Mouse (Mus musculus) yolk sac, embryonic 10.5 days (tissue): ENCODE results near the gene Btn1a1.

Source experiments
- DNase-seq: peaks from one replicate; pipeline ENCODE4 v3.0.0-alpha.2; 2017; ENCODE audit warnings: low spot score

The Btn1a1 gene

GRCm38 (mm10) chr13:23438521-23438920 is 27.2 kb downstream of the Btn1a1 start:
- DNase-seq: peak; percentile 50

GRCm38 (mm10) chr13:23437908-23438307 is 27.8 kb downstream of the Btn1a1 start:
- peak; percentile 89 for DNase-seq

- peak; percentile 57 for DNase-seq
Observed at GRCm38 (mm10) chr13:23436861-23437822, 28.6 kb downstream of the Btn1a1 start.

- peak; percentile 41 for DNase-seq
Observed at GRCm38 (mm10) chr13:23436231-23436661, 29.5 kb downstream of the Btn1a1 start.

DNA sequence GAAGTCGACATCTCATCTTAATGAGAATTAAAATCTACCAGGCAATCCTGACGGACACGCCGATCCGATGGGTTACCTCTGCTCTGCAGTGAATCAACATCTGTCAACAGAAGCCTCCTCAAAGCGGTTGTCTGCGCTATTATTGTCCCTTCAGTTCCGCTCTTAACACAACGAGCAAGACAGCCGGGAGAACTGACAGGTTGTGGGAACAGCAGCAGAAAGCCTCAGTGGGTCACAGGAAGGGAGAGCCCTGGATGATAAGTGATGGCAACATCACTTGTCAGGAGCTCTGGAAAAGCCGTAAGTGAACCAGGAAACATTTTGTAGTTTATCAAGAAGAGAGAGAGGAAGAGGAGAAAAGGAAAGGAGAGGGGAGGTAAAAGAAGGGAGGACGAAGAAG is 30.0 kb downstream of the Btn1a1 start:
- DNase-seq: peak; percentile 66

GRCm38 (mm10) chr13:23435241-23435640 is 30.5 kb downstream of the Btn1a1 start:
- DNase-seq: no peak

DNA sequence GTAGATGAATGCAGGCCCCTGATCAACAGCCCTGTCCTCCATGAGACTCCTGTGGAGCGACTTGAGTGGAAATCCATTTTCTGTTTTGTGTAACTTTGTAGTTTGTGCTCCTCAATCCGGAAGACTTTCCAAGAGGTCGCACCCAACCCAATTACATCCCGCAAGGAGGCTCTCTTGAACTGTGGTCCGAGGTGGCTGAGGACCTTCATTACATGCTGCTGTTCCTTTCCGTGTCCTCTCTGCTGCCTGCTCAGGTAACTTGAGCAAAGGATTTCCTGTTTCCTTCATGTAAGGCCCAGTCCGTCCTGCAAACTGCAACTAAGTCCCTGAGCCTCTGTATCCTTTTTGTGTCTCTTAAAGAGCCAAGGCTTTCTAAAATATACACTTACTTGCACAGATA is 31.3 kb downstream of the Btn1a1 start:
- DNase-seq: peak; percentile 56

DNA sequence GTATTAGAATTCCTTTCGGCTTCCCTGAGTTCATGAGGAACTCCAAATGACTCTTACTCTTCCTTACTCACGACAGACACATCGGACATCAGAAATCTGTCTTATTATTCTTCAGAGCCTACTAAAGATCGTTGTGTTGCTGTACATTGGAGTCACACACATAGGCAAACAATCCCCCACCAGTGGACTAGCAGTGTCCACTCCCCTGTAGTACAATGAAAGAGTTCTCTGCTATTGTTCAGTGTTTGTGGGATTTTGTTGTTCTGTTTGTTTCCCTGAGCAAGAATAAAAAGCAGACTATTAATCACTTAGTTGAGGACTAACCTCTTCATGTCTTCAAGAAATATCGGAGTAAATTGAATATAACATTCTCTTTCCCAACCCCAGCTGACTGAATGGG is 31.9 kb downstream of the Btn1a1 start:
- no peak for DNase-seq

GRCm38 (mm10) chr13:23433206-23433605 is 32.5 kb downstream of the Btn1a1 start:
- DNase-seq: no peak

- DNase-seq: peak; percentile 96
Observed at GRCm38 (mm10) chr13:23432562-23433201, 33.0 kb downstream of the Btn1a1 start.

GRCm38 (mm10) chr13:23431351-23431771 is 34.3 kb downstream of the Btn1a1 start:
- peak; percentile 90 for DNase-seq

GRCm38 (mm10) chr13:23430734-23431133 is 35.0 kb downstream of the Btn1a1 start:
- DNase-seq: peak; percentile 79

GRCm38 (mm10) chr13:23429771-23430380 is 35.8 kb downstream of the Btn1a1 start:
- no peak for DNase-seq

DNA sequence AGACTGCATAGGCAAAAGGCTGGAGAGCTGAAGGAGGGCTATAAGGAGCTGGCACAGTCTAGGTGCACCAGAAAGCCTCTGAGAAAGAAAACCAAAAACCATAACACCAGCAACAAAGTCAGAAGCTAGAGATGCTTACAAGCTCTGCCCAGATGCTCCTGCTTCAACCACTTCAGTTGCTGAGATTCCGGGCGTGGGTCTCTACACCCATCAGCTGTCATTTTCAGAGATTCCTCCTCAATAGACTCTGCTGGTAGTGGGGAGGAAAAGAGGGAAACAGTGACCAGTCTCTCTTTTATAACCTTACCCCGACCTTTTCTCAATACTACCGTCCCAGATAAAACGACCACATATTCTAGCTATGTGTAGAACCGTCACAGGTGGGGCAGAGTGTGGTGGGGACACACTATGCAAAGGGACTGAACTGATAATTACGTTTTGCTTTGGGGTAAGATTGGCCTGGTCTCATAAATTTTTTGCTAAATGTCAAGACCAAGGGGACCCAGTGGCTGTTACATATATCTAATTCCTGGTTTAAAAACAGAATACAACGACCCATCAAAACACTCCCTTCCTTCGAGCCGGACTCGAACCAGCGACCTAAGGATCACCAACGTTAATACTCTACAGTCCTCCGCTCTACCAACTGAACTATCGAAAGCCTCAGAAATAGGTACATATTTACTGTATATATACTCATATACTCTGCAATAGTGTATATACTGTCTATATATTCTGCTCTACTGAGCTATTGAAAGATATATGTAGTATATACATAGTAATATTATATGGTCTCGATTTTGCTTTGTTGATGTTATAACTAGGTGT is 37.3 kb downstream of the Btn1a1 start:
- no peak for DNase-seq

DNA sequence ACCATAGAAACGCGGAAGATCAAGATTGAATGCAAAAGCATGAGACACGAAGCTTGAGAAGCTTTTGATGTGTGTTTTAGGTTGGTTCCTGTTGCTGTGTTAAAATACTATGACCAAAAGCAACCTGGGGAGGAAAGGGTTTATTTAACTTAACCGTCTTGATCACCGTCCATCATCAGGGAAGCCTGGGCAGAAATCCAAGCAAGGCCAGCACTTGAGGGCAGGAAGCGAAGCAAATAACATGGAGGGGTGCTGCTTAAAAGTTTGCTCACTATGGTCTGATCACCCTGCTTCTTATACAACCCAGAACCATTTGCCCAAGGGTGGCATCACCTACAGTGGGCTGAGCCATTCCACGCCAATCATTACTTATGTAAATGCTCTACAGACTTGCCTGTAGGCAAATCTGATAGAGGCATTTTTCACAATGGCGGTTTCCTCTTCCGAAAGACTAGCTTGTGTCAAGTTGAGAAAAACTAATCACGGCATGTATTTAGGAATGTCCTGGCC is 38.2 kb downstream of the Btn1a1 start:
- DNase-seq: no peak

DNA sequence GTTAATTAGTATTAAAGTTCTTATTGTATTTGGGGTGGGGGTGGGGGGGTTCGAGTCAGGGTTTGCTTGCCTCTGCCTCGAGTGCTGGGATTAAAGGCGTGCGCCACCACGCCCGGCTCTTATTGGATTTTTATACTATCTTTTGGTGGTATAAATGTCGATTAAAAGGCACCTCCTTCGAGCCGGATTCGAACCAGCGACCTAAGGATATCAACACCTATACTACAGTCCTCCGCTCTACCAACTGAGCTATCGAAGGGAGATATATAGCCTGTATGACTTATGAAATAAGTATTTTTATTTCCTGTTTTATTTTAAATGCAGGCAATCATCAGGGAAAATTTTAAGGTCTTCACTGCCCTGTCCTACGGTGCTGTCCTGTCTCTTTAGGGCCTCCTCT is 38.8 kb downstream of the Btn1a1 start:
- peak; percentile 71 for DNase-seq

GRCm38 (mm10) chr13:23426335-23426734 is 39.4 kb downstream of the Btn1a1 start:
- peak; percentile 82 for DNase-seq

DNA sequence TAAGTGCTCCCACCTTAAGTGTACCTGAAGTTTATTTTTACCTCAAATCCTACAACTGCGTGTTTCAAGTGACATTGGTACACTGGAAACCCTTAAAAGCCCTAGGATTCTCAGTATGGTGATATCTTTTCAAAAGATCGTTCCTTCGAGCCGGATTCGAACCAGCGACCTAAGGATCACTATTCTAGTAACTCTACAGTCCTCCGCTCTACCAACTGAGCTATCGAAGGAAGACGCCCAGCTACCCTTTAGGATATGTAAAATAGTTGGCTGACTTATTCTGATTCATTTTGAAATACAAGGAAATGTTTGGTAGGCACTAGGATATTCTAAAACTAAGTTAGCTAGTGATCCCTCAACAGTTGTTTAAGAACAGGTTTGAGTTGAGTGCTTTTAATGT is 40.2 kb downstream of the Btn1a1 start:
- DNase-seq: peak; percentile 86

GRCm38 (mm10) chr13:23424494-23425325 is 41.0 kb downstream of the Btn1a1 start:
- peak; percentile 89 for DNase-seq

DNA sequence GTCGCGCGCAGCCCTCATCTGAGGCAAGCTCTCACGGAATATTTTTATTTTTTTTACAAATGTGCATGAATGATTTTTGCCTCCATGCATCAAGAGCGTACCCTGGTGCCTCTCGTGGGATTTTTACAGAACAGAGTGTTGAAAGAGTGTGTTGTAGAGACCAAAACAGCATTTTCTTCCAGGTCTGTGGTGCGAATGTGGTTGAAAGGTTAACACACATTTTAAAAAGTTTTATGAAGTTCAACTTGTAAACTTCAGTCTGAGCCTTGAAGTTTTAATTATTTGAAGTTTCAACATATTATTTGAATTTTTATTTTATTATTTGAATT is 41.7 kb downstream of the Btn1a1 start:
- DNase-seq: no peak
